Mouse (Mus musculus) lung, adult 2 months (tissue): ENCODE data around the gene Grin2b.

ENCODE experiments used
- CTCF ChIP-seq: fragments of 200-500 bp; IDR thresholded peaks from 2 replicates; pipeline ENCODE4 v1.5.1; 2011; ENCODE audit warnings: mild to moderate bottlenecking, low read length, control low read depth; ENCODE audit not compliant: insufficient read depth
- POLR2A ChIP-seq: fragments of 200-500 bp; IDR thresholded peaks from 2 replicates; pipeline ENCODE4 v1.6.1; 2011; ENCODE audit warnings: low read depth, mild to moderate bottlenecking, control low read depth, low read length, borderline replicate concordance; ENCODE audit errors: extremely low read depth

DNA sequence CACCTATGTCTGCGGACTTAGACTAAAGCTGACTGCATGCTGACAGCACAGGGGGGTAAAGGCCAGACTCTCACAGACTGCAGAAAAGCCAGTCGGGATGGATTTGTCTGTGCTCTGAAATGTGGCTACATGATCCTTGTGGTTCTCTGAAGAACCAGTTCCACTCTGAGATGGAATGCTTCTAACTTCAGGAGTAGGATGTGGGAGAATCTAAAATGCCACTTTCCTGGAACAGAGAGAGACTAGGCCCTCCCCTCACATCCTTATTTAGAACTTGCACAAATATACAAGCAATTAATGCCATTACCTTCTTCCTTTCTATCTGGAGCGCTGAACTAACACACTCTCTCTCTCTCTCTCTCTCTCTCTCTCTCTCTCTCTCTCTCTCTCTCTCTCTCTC is 346.0 kb downstream of the Grin2b start:
- TF ChIP-seq POLR2A, result no peak
- TF ChIP-seq CTCF, result no peak
